Mouse (Mus musculus) E14TG2a.4 (cell line): Measurements from ENCODE around the gene Tmem117.

Source experiments
- CTCF ChIP-seq: conservative IDR thresholded peaks from 2 replicates; pipeline ENCODE4 v1.5.1; 2014; ENCODE audit warnings: low read length
- NANOG ChIP-seq: IDR thresholded peaks from 2 replicates; pipeline ENCODE4 v1.6.1; 2014; ENCODE audit warnings: borderline replicate concordance, low read length, mixed read lengths
- POU5F1 ChIP-seq: IDR thresholded peaks from 2 replicates; pipeline ENCODE4 v1.6.1; 2014; ENCODE audit warnings: low read length, borderline replicate concordance

- TF ChIP-seq CTCF (no peak), POU5F1 (no peak), NANOG (no peak)
Measured at GRCm38 (mm10) chr15:94943891-94944290, 314.9 kb downstream of the Tmem117 start.
